Mouse (Mus musculus) spleen, postnatal 36 days (tissue): ENCODE data around the gene Vmn1r131.
"Not testable (repeated sequence)": the region's sequence is repeated elsewhere in the genome, so short reads cannot be mapped to it uniquely, and the experiment has no call there.

Experiments
- DNase-seq, 2 experiments: peaks; one replicate each; pipeline ENCODE4 v3.0.0; 2022; ENCODE audit warnings: low spot score in 2 of 2, mixed read lengths in 1 of 2

Vmn1r131 gene

DNA sequence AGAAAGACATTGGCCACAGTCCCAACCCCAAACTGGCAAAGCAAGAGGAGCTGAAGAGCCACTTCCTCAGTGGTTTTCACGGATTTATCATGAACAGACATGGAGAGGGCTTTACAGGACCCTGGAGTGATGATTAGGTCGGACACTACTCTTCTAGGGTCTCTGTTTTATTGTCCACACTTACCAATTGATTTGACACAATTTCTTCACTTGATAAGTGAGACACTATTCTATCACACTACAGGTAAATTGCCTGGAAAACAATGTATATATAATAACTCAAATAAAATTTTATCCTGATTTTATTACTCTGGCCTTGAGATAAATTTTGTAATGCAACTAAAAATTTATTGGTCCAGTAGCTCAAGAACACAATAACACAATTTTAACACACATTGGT lies at the start of gene Vmn1r131:
Vmn1r131 (minus strand) TSS at position 101 of the 400 bp plus-strand sequence.
- DNase-seq, result not testable (repeated sequence)

DNA sequence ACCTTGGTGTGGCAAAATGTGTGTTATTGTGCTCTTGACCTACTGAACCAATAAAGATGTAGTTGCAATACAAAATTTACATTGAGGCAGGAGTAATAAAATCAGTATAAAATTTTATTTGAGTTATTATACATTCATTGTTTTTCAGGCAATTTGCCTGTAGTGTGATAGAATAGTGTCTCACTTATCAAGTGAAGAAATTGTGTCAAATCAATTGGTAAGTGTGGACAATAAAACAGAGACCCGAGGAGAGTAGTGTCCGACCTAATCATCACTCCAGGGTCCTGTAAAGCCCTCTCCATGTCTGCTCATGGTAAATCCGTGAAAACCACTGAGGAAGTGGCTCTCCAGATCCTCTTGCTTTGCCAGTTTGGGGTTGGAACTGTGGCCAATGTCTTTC lies 34.4 kb downstream of the Vmn1r131 start, which contains the start of gene Vmn1r130:
Vmn1r130 (plus strand) TSS at position 301 of the 400 bp plus-strand sequence.
- DNase-seq, result not testable (repeated sequence)
